Mouse (Mus musculus) stomach, embryonic 14.5 days (tissue): ENCODE data around the gene Mlf1. TPM values are rescaled to one million over a fixed set of nuclear protein-coding genes. Genes with fewer than 3 reads are reported as not detected.

Experiments used
- ATAC-seq: fragments of 200-750 bp; cut with Nextera tagmentation; 2 replicates; pipeline ENCODE4 v1.8.0; 2017; ENCODE audit warnings: low read depth, moderate TSS enrichment; ENCODE audit not compliant: insufficient number of reproducible peaks, insufficient read depth, low FRiP score
- H3K27ac ChIP-seq: fragments of 300-500 bp; sonication (generic); 2 replicates; pipeline ENCODE4 v1.5.1; 2014; ENCODE audit warnings: mild to moderate bottlenecking, low read length, moderate library complexity, mixed read lengths
- H3K27me3 ChIP-seq: fragments of 300-500 bp; sonication (generic); 2 replicates; pipeline ENCODE4 v1.6.1; 2014; ENCODE audit warnings: low read length, control low read depth, mixed read lengths; ENCODE audit not compliant: control insufficient read depth, insufficient read depth
- H3K36me3 ChIP-seq: fragments of 300-500 bp; sonication (generic); 2 replicates; pipeline ENCODE4 v1.6.1; 2014; ENCODE audit warnings: mild to moderate bottlenecking, control low read depth, low read length, moderate library complexity, mixed read lengths; ENCODE audit not compliant: control insufficient read depth, insufficient read depth
- H3K4me1 ChIP-seq: fragments of 300-500 bp; sonication (generic); 2 replicates; pipeline ENCODE4 v1.6.1; 2014; ENCODE audit warnings: low read length, control low read depth, mixed read lengths; ENCODE audit not compliant: control insufficient read depth, insufficient read depth
- H3K4me2 ChIP-seq: fragments of 300-500 bp; sonication (generic); replicated peaks from 2 replicates; pipeline ENCODE4 v1.6.1; 2014; ENCODE audit warnings: low read depth, low read length, control low read depth
- H3K4me3 ChIP-seq: fragments of 300-500 bp; sonication (generic); 2 replicates; pipeline ENCODE4 v1.5.1; 2014; ENCODE audit warnings: low read depth, low read length, control low read depth
- H3K9ac ChIP-seq: fragments of 300-500 bp; sonication (generic); replicated peaks from 2 replicates; pipeline ENCODE4 v1.6.1; 2014; ENCODE audit warnings: low read depth, mild to moderate bottlenecking, control low read depth, low read length, moderate library complexity, mixed read lengths
- H3K9me3 ChIP-seq: fragments of 300-500 bp; sonication (generic); 2 replicates; pipeline ENCODE4 v1.6.1; 2016; ENCODE audit warnings: low read depth, low read length, control low read depth; ENCODE audit not compliant: control insufficient read depth
- WGBS: fragments of 180-500 bp; shearing (Covaris S2); extraction: QIAGEN DNeasy Blood & Tissue Kit; methylation state at CpG from one replicate; pipeline ENCODE4 v1.1.7; 2014; 5-methylcytosine and 5-hydroxymethylcytosine counted together
- polyA plus RNA-seq: library from polyadenylated mRNA; unstranded; fragments of >200 nt; fragmentation: Nextera tagmentation; extraction: Ambion mirVana; gene quantifications from 2 replicates; pipeline ENCODE4 v1.2.1, GENCODE M21; 2014

Mlf1 gene
- polyA plus RNA-seq, 1 experiment from 2014 or later = 13.2 TPM

- Histone ChIP-seq H3K36me3 (no peaks in the 10 kb centered on the region; the same call in 1 of the 2 replicates), H3K9me3 (peaks cover 4% of the 10 kb centered on the region; the same call in 1 of the 2 replicates), H3K4me1 (no peaks in the 10 kb centered on the region), H3K4me3 (no peak overlapping the region), H3K9ac (no peak overlapping the region), H3K27ac (no peak overlapping the region), H3K27me3 (no peaks in the 10 kb centered on the region), H3K4me2 (no peak overlapping the region)
- no peak for ATAC-seq
- 96% methylated on average over 3 of the region's 3 CpGs for WGBS
These were observed 21.1 kb upstream of the Mlf1 start for GRCm38 (mm10) chr3:67352763-67353149.

- Histone ChIP-seq H3K27ac (no peak overlapping the region), H3K4me1 (no peaks in the 10 kb centered on the region), H3K9me3 (peaks cover 7% of the 10 kb centered on the region; the same call in 1 of the 2 replicates), H3K27me3 (no peaks in the 10 kb centered on the region), H3K9ac (no peak overlapping the region), H3K4me2 (no peak overlapping the region), H3K36me3 (no peaks in the 10 kb centered on the region; the same call in 1 of the 2 replicates), H3K4me3 (no peak overlapping the region)
- WGBS = 79% methylated on average over 7 of the region's 7 CpGs
- ATAC-seq = no peak
These were observed 15.5 kb upstream of the Mlf1 start for GRCm38 (mm10) chr3:67358376-67358775.

GRCm38 (mm10) chr3:67366087-67366892 lies 7.6 kb upstream of the Mlf1 start:
- H3K4me1 ChIP-seq = no peaks in the 10 kb centered on the region
- no peaks in the 10 kb centered on the region for H3K36me3 ChIP-seq
- no peaks in the 10 kb centered on the region for H3K9me3 ChIP-seq
- H3K9ac ChIP-seq = no peak overlapping the region
- no peak overlapping the region for H3K27ac ChIP-seq
- H3K4me2 ChIP-seq = no peak overlapping the region
- no peak for ATAC-seq
- H3K27me3 ChIP-seq = no peaks in the 10 kb centered on the region
- WGBS = 69% methylated on average over 4 of the region's 4 CpGs
- H3K4me3 ChIP-seq = no peak overlapping the region

GRCm38 (mm10) chr3:67367481-67367880 lies 6.4 kb upstream of the Mlf1 start:
- Histone ChIP-seq H3K9ac (no peak overlapping the region), H3K27ac (no peak overlapping the region), H3K36me3 (no peaks in the 10 kb centered on the region), H3K9me3 (no peaks in the 10 kb centered on the region), H3K4me2 (no peak overlapping the region), H3K27me3 (no peaks in the 10 kb centered on the region), H3K4me1 (no peaks in the 10 kb centered on the region), H3K4me3 (no peak overlapping the region)
- 84% methylated on average over 6 of the region's 6 CpGs for WGBS
- ATAC-seq = no peak

GRCm38 (mm10) chr3:67369407-67370079 lies 4.4 kb upstream of the Mlf1 start:
- Histone ChIP-seq H3K9me3 (no peaks in the 10 kb centered on the region), H3K4me2 (no peak overlapping the region), H3K9ac (no peak overlapping the region), H3K4me1 (no peaks in the 10 kb centered on the region), H3K4me3 (no peak overlapping the region), H3K27me3 (no peaks in the 10 kb centered on the region), H3K36me3 (no peaks in the 10 kb centered on the region), H3K27ac (no peak overlapping the region)
- no peak for ATAC-seq
- WGBS = 76% methylated on average over 5 of the region's 5 CpGs

GRCm38 (mm10) chr3:67372194-67372593 lies 1.7 kb upstream of the Mlf1 start:
- H3K4me1 ChIP-seq = no peaks in the 10 kb centered on the region
- no peak overlapping the region for H3K4me2 ChIP-seq
- 59% methylated on average over 4 of the region's 4 CpGs for WGBS
- no peak overlapping the region for H3K9ac ChIP-seq
- ATAC-seq = no peak
- H3K4me3 ChIP-seq = no peak overlapping the region
- no peak overlapping the region for H3K27ac ChIP-seq
- no peaks in the 10 kb centered on the region for H3K27me3 ChIP-seq
- H3K36me3 ChIP-seq = no peaks in the 10 kb centered on the region
- H3K9me3 ChIP-seq = no peaks in the 10 kb centered on the region

GRCm38 (mm10) chr3:67372781-67373180 lies 1.1 kb upstream of the Mlf1 start:
- WGBS = 53% methylated on average over 5 of the region's 5 CpGs
- H3K27me3 ChIP-seq = no peaks in the 10 kb centered on the region
- ATAC-seq = no peak
- H3K9me3 ChIP-seq = no peaks in the 10 kb centered on the region
- no peak overlapping the region for H3K27ac ChIP-seq
- H3K9ac ChIP-seq = no peak overlapping the region
- no peaks in the 10 kb centered on the region for H3K36me3 ChIP-seq
- no peak overlapping the region for H3K4me3 ChIP-seq
- no peak overlapping the region for H3K4me2 ChIP-seq
- no peaks in the 10 kb centered on the region for H3K4me1 ChIP-seq

- Histone ChIP-seq H3K4me1 (no peaks in the 10 kb centered on the region), H3K4me3 (peak overlapping the region; percentile 43), H3K9me3 (no peaks in the 10 kb centered on the region), H3K27ac (no peak overlapping the region), H3K27me3 (no peaks in the 10 kb centered on the region), H3K36me3 (no peaks in the 10 kb centered on the region), H3K9ac (0 out of 2 replicates have a peak overlapping the region, but pooled peaks have one; percentile 10), H3K4me2 (peak overlapping the region; percentile 74)
- 38% methylated on average over 7 of the region's 7 CpGs for WGBS
- ATAC-seq = 0 out of 2 replicates have a peak, but pooled peaks have one; percentile 34
These were observed 472 bp downstream of the Mlf1 start for GRCm38 (mm10) chr3:67374360-67374778.
